Mouse (Mus musculus) left cerebral cortex, adult 11 months (tissue): ENCODE measurements at regions not wholly inside any gene's neighbourhood (a gene's known extent, or its start where the extent isn't known, plus 50 kb on each side); places are given as distances from the start of the nearest gene placed in this dataset.

ENCODE experiments used
- DNase-seq: peaks from one replicate; pipeline ENCODE4 v3.0.0; 2022; ENCODE audit warnings: low spot score

DNA sequence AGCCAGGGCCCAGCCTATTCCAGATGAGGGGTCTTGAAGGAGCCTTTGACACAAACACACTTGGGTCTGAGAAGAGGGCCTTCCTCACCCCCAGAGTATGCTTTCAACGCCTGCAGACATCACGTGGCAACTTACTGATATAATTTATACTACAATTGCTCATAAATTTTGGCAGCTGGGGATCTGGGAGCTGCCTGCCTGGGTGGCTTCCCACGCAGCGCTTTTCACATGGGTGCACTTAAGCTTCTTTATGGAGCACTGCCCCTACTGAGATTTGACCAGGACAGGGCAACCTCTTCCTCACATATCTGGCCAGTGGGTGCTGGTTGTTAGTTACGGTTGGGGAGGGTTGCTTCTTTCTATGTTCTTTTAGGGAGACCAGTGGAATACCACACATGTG, 61.6 kb downstream of the Spesp1 start:
- DNase-seq, result no peak

DNA sequence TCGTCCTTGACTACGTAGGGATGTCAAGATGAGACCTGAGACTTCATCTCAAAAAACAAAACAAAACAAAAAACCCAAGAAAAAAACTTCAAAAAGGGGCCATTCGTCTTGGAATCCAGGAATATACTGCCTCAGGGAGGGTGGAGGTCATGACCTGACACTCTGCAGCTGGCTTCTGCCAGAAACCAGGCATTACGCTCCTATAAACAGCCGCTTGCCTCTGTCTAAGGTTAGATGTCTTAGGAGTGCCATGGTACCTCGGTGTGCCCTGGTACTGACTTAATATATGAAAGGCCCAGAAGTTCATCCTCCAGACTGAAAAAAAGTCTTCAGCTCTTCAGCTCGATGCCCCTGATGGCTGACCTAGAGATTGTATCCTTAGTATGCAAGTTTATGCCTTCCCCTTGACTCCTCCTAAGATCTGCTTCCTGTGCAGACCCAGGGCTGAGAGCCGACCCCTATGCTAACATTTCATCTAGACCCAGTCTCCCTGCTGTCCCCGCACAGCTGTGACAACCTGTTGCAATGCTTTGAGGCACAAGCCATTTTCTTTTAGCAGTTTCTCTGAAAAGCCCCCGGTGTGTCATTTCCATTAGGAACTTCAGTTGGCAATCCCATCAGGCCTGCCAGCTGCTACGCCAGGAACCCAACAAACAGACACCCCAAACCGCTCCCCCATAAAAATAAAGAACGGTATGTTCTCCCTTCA, 66.7 kb downstream of the Spesp1 start:
- no peak for DNase-seq

DNA sequence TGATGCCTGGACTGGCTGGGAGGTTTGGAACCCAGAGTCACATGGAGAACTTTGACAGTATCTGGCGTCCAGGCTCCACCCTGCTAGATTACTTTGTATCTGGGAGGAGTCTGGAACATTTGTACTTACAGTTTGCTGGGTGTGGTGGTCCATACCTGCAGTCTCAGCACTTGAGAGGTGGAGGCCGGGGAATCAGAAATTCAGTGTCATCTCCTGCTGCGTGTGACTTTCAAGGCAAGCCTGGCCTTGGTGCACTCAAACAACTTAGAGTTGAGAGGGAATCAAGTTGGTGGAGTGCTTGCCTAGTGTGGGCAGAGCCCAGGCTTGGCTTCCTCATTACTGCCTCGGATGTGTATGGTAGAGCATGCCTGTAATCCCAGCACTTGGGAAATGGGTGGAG, 67.5 kb downstream of the Spesp1 start:
- no peak for DNase-seq

DNA sequence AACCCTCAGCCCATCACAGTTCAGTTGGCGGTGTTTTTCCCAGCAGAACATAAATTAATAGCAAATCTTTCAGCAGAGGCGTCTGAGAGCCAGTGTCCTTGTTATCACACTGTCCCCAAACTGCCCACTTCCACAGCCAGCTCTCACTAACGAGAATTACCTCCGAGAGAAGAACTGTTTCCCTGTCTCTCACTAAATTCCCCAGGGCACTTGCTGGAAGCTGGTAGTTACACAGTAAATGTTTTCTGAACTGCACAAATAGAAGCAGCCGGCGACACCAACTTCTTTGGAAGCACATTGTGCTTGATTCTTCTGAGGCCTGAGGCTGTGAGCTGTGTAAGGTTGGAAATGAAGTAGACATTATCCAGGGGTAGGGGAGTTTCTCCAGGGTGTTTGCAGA, 69.4 kb downstream of the Spesp1 start:
- no peak for DNase-seq

DNA sequence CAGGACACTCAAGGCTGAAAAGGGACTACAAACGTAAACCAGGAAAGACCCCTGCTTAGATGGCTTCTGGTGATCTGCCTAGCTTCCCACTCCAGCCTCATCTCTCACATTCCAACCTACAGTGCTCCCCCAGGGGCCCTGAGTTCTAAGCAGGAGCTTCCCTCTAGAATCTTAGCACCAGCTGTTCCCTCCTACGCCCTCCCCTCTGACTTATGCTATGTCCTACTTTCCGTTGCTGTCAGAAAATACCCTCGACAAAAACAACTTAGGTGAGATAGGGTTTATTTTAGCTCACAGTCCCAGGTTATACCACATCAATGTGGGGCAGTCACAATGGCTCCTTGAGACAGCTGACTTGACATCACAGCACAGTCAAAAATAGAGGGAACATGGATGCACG, 71.2 kb downstream of the Spesp1 start:
- DNase-seq, result no peak

DNA sequence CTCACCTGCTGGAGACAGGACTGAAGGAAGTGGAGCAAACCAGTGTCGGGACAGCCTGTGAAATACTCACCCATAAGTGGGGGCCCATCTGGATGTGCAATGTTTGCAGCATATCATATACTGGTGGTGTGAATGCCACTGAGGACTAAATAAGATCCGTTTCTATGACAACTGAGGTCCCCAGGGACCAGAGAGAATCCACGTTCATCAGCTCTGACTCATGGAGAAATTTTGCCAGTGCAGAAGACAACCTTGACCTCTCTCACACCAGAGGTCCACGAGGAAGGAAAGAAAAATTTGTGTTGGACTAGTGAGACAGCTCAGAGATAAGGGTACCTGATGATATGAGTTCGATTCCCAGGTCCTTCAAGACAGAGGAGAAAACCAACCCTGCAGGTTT, 73.6 kb downstream of the Spesp1 start:
- DNase-seq, result no peak

DNA sequence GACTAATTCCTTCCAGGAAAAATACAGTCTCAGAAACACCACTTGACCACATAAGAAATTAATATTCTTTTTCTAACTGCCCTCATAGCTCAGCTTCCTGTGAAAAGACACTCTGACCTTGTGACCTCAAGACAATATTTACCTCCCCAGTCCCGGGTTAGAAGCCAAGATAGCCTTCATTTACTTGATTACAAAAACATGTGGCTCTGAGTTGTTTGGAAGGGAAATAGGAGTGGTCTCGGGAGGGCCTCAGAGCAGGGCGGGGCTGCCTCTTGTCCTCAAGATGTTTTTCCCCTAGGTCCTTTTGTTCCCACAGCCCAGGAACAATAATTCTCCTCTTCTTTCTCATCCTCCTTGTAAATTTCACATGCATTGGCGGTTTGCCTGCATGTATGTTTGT, 76.7 kb downstream of the Spesp1 start:
- no peak for DNase-seq

DNA sequence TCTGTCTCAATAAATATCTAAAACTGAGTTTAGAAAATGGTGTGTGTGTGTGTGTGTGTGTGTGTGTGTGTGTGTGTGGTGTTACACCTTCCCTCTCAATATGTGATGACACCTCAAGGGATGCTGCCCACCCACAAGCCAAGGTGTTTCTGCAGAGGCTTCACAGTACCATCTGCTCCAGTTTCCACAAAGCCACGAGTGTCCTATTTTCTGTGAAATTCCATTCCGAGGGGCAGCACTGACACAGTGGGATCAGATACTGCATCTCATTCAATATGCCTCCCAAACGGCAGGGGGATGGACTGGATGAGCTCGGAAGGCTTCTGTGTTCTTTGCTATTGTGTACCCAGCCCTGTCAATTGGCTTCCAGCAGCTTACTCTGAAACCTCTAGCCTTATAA, 78.5 kb downstream of the Spesp1 start:
- DNase-seq, result no peak

DNA sequence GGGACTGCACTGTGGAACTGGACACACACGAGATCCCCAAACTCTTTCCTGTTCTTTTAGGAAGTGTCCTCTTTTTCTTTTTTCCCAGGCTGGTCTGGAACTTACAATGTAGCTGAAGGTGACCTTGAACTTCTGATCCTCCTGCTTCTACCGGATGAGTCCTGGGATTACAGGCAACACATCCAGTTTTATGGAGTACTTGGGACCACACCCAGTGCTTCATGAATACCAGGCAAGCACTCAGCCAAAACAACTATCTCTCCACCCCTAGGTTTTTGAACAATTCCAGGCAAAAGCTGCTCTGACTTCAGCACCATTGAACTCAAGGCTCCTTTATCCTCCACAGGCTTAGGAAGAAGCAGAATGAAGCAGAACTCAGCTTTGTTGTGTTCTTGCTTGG, 79.7 kb downstream of the Spesp1 start:
- DNase-seq, result no peak

DNA sequence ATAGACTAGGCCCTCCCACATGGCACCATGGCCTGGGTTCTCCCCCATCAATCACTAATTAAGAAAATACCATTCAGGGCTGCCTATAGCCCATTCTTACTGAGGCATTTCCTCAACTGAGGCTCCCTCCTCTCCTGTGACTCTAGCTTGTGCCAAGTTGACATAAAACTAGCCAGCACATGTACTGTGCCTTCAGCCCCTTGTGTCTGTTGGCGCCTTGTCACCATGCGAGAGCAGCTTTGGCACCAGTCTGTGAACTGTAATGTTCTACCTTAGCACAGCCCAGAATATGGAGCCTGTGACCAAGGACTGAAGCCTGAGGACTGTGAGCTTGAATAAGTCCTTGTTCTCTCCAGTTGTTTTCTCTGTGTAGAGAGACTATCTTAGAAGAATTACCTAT, 75.0 kb upstream of the Glce start:
- no peak for DNase-seq

DNA sequence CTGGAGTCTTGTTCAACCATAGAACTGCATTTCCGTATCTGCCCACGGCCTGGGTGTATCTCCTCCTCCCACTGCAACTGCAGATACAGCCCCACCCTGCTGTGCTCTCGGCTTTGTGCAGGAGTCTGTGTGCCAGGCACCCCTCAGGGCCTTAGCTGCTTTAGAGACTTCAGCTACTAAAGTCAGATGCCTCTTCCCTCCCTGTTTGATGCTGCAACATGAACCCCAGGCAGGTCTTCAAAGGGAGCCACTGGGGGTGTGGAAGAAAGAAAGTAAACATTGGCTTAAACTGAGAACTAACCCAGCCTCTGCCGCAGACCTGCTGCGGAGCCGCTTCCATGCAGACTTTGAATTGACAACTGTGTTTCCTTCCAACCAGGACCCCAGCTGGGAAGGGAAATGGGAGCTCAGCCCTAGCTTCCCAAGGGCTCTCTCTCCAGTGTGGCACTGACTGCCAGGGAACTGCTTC, 70.0 kb upstream of the Glce start:
- DNase-seq, result no peak

DNA sequence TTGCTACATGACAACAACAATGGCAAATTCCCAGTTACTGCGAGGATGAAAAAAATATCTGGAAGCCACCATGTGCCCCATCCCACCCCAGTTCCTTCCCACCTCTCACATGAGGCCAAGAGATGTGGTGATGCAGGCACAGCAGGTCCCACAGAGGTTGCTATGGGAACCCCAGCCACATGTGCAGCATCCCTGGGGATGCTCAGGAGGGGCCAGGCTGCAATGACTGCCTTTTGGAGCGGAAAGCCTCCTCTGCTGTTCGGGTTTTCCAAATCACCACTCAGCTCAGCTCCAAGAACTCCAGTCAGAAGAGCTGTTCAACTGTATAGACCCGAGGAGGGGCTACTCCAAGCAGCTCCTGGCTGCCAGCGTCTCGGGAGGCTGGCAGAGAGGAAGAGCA, 68.0 kb upstream of the Glce start:
- no peak for DNase-seq

DNA sequence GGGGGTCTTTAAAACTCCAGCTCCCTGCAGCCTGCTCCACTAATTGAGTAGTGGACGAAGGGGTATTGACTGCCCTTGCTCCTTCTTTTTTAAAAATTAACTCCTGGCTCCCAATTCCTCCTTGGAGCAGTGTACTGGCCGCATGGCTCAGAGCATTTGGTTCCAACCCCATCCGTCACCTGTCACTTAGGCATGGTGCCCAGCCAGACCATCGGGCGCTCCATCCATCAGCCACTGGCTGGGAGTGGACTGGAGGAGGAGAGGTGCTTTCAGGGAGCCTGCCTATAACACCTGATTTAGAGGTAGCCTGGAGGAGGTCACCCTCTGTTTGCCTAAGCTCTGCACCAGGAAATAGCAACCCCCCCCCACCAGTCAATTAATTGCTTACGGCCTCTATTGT, 66.4 kb upstream of the Glce start:
- no peak for DNase-seq

DNA sequence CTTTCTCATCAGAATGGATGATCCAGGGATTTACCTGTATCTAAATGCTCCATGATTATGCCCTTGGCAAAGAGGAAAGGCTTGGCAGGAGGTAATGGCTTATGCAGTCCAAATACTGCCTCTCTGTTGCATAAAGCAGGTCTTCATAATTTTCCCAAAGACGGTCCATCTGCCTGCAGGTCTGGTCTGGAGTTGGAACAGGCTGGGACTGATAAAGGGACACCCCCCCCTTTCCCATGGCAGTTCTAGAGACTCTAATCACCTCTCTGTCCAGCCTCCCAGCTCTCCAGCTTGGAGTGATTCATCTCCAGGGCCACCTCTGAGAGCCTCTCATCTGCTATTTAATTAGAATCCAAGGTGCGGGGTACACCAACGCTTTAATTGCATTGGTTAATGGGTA, 65.9 kb upstream of the Glce start:
- no peak for DNase-seq

DNA sequence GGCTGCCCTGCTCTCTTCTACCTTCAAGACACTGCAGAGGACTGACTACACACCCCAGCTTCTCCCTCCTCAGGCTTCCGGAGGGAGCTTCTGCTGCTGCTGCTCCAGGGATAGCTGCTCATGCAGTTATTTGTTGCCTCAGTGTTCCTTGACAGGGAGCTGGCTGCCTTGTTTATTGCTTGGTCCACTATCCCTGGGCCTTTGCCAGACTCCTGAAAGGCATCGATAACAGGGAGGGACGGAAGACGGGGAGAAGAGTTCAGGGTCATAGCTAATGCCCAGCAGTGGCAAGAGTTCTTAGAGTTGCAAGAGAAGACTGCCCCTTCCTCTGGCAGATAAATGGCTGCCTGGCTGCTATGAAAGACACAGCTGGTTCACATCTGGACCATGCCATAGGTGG, 64.4 kb upstream of the Glce start:
- no peak for DNase-seq

DNA sequence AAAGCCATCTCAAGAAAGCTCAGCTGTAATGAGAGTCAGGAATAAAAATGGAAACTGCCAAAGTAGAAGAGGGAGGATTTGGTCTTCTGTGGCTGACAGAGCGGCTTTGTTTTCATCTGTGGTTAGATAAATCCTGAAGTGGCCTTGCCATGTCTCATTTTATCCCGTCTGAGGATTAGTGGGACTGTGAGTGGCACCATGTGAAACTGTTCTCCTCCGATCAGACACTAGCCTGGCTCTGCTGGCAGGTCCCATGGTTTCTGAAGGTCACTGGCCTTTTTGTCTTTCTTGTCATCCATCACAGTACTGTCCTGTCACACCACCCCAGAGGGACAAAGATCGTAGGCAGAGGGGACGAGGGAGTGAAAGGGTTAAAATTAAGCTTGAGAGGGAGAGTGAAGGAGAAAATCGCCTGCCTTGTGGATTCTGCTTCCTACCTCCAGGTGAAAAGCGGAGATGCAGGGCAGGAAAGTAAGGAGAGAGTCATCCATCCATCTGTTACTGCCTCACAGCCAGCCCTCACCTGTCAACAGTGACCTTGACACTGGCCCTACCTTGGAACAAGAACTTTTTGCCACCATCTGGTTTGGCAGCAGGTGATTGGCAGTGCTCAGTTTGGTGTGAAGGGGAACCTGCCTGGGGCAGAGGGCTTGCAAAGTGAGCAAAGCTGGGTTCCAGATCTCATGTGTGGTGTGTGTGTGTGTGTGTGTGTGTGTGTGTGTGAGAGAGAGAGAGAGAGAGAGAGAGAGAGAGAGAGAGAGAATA, 63.2 kb upstream of the Glce start:
- no peak for DNase-seq

DNA sequence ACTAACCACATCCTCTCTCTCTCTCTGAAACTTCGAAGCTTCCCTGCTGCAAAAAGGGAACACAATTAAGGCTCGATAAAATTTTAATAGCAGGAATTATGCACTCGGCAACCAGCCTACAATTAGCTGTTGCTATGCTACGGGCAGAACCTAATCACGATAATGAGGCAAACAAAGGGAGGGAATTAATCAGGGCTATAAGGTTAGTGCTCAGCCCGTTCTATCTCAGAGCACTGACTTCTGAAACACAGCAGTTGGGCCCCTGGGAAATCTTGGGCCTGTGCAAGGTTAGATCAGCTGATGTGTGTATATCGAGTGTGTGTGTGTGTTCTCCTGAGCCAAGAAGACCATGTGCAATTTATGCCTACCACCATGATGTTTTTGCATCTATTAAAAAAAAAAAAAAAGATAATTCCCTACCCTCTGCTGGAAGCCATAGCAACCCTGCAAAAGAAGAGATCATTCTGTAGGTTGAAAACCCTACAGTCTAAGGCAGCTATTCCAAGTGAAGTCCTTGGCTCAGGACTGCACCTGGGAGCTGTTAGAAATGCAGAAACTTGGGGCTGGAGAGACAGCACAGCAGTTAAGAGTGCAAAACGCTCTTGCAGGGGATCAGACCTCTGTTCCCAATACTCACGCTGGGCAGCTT, 58.9 kb upstream of the Glce start:
- DNase-seq, result peak; percentile 38

DNA sequence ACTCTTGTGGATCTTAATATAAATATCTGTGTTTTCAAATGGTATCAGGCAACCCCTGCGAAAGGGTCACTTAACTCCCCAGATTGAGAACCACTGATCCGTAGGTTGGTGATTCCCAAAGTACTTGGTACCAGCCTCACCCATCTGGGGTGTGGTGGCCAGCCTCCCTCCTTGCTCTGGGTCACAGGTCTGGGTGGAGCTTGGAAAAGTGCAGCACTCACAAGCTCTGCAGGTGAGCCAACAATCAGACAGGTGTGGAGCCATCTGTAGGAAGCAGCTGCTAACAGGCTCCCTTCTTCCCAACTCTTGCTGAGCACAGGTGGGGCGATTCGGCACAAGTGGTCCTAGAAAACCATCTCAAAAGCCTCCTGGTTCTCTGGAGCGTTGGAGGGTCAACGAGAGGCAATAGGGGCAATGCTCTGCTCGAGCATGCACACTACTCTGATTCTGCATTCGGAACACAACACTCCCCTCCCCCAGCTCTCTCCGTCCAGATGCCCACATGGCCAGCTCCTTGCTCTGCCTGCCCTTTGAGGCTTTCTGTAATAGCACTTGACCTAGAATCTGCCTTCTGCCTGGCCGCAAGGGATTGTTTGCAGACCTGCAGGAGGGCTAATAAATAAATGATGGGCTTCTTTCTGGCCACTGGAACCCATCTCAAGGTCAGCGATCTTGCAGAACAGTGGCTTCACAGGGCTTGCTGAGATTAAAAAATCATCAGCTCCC, 58.2 kb upstream of the Glce start:
- DNase-seq, result no peak

DNA sequence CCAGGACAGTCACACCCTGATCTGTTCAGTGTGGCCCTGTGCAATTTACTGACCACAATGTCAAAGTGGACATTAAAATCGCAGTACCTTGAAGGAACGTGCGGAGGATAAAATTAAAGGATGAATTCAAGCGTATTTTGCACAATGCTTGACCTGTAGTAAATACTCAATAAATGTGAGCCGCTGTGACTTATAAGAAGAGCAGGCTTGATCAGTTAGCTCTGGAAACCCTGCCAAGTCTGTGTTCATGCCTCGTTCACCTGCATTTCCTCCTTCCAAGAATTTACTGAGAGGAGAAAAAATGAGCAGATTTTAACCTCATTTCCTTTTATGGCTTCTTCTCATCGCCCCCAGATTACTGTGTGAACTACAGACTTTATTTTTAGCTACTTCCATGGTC, 52.2 kb upstream of the Glce start:
- DNase-seq, result no peak
